Mouse (Mus musculus) G1E (cell line): ENCODE measurements at regions not wholly inside any gene's neighbourhood (a gene's known extent, or its start where the extent isn't known, plus 50 kb on each side); places are given as distances from the start of the nearest gene placed in this dataset.

Experiments
- CTCF ChIP-seq: IDR thresholded peaks from 2 replicates; pipeline ENCODE4 v1.5.1; 2012; ENCODE audit warnings: low read depth, low read length, inconsistent platforms, mixed read lengths
- GATA1 ChIP-seq: IDR thresholded peaks from 2 replicates; pipeline ENCODE4 v1.6.1; 2012; ENCODE audit warnings: borderline replicate concordance, low read length, inconsistent platforms, mixed read lengths
- GATA2 ChIP-seq: IDR thresholded peaks from 2 replicates; pipeline ENCODE4 v1.6.1; 2012; ENCODE audit warnings: low read depth, low read length, inconsistent platforms, borderline replicate concordance
- POLR2AphosphoS5 ChIP-seq: IDR thresholded peaks from 2 replicates; pipeline ENCODE4 v1.6.1; 2012; ENCODE audit warnings: low read depth, low read length, inconsistent platforms; ENCODE audit not compliant: insufficient replicate concordance

DNA sequence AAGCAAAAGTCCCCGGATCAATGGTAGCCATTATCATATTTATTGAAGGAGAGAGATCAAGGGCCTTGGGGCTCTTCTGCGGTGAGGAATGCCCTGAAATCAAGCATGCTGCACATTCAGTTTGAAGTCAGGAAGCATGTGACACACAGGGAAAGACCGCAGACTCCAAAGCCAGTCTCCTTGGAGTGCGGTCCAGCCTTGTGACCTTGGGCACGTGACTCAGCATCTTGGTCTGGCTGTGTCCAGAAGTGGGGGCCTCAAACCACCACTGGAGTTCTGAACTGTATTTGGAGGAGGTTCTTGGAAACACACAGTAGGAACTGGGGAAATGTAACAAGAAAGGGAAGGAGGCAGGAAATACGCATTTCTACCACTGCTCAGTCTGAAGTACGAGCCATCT lies 109.0 kb upstream of the Kit start:
- TF ChIP-seq CTCF (no peak), GATA1 (no peak), POLR2AphosphoS5 (no peak), GATA2 (no peak)
